Mouse (Mus musculus): Measurements from ENCODE around the gene Gm17604.

Gene Gm17604

GRCm38 (mm10) chrX:165004779-165005324 lies at the start of gene Gm17604:
Gene Gm17604, minus strand, starts transcription at chrX:165004829.
- DNase-seq (ENCODE audit: low spot score in 2 of 2): no peak

DNA sequence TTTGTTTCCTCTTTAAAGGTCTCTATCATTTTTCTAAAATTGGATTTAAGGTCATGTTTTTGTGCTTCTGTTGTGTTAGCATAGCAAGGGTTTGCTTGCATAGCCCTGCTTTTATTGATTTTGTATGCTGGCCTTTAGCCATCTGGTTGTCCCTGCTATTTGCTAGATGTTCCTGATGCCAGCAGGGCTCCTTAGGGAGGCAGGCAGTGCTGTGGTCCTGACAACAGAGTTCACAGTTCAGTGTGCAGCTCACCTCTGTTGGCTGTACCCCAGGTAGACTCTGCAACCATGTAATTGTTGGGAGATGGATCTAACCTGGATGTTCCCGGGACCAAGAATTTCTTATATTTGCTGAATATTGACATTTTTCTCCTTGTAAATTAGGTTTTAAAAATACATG lies 45.3 kb upstream of the Gm17604 start:
- DNase-seq (ENCODE audit: low spot score in 2 of 2): no peak

DNA sequence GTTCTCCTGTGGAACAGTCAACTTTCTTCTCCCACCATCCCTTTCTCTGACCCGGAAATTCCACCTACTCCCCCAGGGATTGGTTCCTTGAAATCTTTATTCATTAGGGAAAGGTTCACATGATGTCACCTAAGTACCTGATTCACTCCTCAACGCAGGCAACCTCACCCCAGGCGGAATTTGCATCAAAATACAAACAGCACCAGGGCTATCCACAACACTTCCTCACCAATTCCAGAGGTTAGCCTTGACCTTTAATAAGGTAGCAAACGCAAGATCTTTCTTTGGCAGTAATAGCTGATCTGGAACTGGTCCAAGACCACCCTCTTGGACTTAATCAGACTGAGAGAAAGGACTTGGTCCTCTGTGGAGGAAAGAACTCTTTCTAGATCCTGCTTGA lies 1.5 kb downstream of the Gm17604 start:
- no peak for DNase-seq (ENCODE audit: low spot score in 2 of 2)

DNA sequence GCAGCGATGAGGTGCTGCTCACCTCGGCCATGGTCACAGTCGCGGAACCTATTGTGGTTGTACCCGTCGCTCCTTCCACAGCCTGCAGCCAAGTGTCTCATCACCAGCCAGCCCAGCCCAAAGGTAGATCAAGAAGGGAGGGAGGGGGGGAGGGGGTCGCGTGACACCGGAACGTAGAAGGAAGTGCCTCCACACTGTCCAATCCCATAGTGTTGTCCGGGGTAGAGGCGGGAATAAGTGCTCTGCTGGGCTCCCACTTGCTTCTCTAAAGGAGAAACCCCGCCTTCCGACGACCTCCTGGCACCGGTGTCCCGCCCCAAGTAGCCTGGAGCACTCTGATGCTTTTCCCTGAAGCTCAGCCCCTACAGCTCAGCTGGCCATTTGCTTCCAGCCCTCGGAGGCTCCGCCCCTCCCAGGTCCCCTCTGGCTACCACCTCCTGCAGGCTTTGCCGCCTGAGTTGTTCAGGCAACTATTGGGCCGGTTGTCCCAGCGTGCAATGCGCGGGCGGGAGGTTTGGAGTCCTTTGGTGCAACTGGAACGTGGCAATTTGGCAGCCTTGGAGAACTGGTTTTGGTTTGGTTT lies 24.3 kb downstream of the Gm17604 start, which contains the start of the genes Mospd2 and Fancb:
Mospd2 (minus strand) TSS at position 183 of the 583 bp plus-strand sequence.
Fancb (plus strand) TSS at position 400 of the 583 bp plus-strand sequence.
- peak; percentile 72 to 86 for DNase-seq (ENCODE audit: low spot score in 2 of 2)

GRCm38 (mm10) chrX:164978866-164979265 lies 25.8 kb downstream of the Gm17604 start:
- DNase-seq (ENCODE audit: low spot score in 2 of 2): no peak

DNA sequence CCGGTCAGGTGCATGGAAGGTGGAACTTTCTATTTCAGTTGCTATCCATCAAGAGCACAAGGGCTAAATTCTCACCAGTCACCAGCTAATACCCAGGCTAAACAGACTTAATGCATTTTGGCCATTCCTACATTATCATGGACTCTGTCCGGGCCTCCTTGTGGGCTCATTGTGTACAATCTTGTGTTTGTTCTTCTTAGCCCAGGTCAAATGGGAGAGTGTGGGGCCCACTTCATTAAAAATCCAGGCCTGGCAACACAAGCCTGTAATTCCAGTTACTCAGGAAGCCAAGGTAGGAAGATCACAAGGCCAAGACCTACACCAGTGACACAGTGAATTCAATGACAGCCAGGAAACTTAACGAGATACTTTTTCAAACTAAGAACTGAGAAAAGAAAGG lies 33.4 kb downstream of the Gm17604 start:
- no peak for DNase-seq (ENCODE audit: low spot score in 2 of 2)

DNA sequence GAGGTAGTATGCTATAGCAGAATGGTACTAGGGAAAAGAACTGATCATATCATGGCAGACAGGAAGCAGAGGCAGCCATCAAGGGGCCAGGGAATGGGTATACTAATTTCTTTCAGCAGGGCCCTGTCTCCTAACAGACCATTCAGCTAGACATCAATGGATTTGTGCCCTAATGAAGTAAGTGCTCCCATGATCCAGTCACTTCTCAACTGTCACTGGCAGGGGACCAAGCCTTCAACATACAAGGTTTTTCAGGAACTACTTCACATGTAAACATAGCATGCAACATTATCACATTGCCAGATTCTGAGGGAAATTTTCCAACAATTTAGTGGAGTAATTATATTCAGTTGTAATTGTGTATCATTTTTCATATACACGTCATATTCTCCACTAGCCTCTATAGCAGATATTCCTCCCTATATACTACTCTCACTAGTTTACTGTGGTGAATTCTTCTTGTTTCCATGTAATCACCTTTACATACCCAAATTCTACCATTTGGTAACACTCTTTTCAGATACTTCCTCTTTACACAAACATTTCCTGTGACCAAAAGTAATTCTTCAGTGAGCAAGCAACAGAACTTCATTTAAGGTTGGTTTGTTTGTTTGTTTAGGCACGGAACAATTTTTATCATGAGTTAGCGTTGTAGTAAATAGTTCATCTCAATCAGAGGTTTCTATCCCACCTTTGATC lies 38.7 kb downstream of the Gm17604 start:
- DNase-seq (ENCODE audit: low spot score in 2 of 2): no peak
